Mouse (Mus musculus): ENCODE measurements around the gene Nlrp9a. TPM values are rescaled to one million over a fixed set of nuclear protein-coding genes. Genes with fewer than 3 reads are reported as not detected.
"Not testable (repeated sequence)": the region's sequence is repeated elsewhere in the genome, so short reads cannot be mapped to it uniquely, and the experiment has no call there.

The Nlrp9a gene
- not detected in 2 replicates for total RNA-seq (2017)

DNA sequence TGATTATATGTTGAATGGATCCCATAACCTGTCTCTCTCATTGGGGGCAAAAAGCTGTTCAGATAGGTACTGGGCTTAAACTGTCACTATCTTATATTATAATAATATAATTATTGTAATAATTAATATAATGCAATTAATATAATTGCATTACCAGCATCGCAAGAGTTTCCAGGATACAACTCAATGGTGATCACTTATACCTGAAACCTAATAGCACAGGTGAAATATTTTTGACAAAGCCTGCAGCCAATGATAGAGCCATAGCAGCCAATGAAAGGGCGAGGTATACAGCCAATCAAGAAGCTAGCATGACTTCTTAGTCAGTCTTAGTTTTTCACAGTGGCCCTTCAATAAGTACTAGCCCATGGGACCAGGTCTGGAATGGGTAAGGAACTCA, at the start of gene Nlrp9a:
Nlrp9a (plus strand) TSS at position 301 of the 400 bp plus-strand sequence.
- ATAC-seq (ENCODE audit: extremely low read depth, insufficient number of reproducible peaks, low FRiP score, poor library complexity, severe bottlenecking) = not testable (repeated sequence)

DNA sequence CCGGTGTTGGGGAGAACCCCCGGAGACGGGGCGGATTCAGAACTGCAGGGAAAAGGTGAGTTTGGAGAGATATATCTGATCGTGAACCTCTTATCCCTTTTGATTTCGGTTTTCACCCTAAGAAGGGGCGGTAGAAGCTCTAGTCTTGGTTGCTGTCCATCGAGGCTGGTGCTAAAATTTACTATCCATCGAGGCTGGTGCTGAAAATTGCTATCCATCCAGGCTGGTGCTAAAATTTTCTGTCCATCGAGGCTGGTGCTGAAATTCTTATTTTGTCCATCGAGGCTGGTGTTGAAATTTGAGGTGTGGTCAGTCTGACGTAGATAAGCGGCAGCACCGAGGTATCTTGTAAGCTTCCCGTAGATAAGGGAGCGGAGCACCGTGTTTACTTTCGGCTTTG, 45.3 kb upstream of the Nlrp9a start:
- not testable (repeated sequence) for ATAC-seq (ENCODE audit: extremely low read depth, insufficient number of reproducible peaks, low FRiP score, poor library complexity, severe bottlenecking)

DNA sequence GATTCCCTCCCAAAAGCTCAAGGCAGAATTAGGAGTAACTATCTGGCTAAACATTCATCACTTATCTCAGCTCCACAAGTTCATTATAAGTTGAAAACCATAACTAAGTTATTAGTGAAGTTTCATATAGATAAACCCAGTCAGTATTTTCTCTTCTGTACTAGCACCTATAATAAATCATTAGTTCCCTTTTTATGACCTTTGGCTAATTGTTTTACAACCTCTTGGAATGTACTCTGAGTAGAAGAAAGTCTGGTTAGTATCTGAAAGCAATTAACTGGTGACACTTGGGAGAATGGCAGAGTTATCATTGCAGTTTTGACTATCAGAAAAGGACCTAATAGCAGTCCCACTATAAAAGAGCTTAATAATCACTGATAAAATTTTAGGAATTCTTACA, 54.3 kb downstream of the Nlrp9a start:
- no peak for ATAC-seq (ENCODE audit: extremely low read depth, insufficient number of reproducible peaks, low FRiP score, poor library complexity, severe bottlenecking)

DNA sequence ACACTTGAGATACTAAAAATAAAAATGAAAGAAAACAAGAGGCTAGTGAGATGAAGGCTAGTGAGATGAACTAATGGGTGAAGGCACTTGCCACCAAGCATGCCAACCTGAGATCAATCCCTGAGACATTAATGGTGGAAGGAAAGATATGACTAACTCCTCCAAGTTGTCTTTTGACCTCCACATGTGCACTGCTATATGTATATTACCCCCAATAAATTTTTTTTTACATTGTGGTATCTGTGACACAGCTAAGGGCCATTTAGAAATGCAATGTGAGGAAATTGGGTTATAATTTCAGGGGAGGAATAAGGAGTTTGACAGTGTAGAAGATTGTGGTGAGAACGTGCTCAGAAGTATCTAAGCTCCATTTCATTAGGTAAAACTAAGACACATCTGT, 55.0 kb downstream of the Nlrp9a start:
- no peak for ATAC-seq (ENCODE audit: extremely low read depth, insufficient number of reproducible peaks, low FRiP score, poor library complexity, severe bottlenecking)

DNA sequence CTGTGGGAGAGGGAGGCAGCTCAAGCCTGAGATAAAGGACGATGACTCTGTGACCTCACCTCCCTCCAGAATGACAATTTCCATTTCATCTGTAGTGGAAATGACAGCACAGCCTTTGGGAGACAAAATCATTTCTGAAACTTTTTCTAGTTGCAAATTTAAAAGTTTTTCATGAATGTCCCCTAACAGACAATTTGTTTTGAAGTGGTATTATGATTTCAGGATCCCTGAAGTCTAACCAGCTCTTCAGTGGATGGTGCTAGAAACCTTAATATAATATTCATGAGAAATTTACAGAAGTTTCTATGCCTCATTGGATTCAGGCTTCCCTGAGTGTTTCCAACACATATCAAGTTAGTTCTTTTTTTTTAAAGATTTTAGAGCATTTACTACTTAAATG, 83.5 kb downstream of the Nlrp9a start, which contains the start of gene Vmn1r185:
Vmn1r185 (minus strand) TSS at position 101 of the 400 bp plus-strand sequence.
- ATAC-seq (ENCODE audit: extremely low read depth, insufficient number of reproducible peaks, low FRiP score, poor library complexity, severe bottlenecking) = not testable (repeated sequence)

Other genes with a start within 250 kb of the Nlrp9a start
- not detected in 2 replicates for gene Cyp2a4, start 227.9 kb upstream of the Nlrp9a start, total RNA-seq (2017)
- not detected in 2 replicates for gene Nlrp9c, start 131.3 kb upstream of the Nlrp9a start, total RNA-seq (2017)
- gene Nlrp4a, start 99.9 kb upstream of the Nlrp9a start, total RNA-seq (2017) = not detected in 2 replicates
- not detected in 2 replicates for gene Vmn1r185, start 83.4 kb downstream of the Nlrp9a start, total RNA-seq (2017)
- gene Cyp2b23, start 151.4 kb downstream of the Nlrp9a start, total RNA-seq (2017) = not detected in 2 replicates
- not detected in 2 replicates for gene Cyp2b19, start 222.1 kb downstream of the Nlrp9a start, total RNA-seq (2017)